Mouse (Mus musculus) myocyte (in vitro differentiated cells): Measurements from ENCODE around the gene Ppp2r5e.

ENCODE experiments used
- CEBPB ChIP-seq: IDR thresholded peaks from 2 replicates; pipeline ENCODE4 v1.6.1; 2011; ENCODE audit warnings: mild to moderate bottlenecking, moderate library complexity; ENCODE audit not compliant: poor library complexity, insufficient read depth, severe bottlenecking
- E2F4 ChIP-seq: IDR thresholded peaks from one replicate; pipeline ENCODE4 v1.6.1; 2011; ENCODE audit warnings: mild to moderate bottlenecking, control low read depth, moderate library complexity; ENCODE audit not compliant: insufficient read depth
- MAX ChIP-seq: IDR thresholded peaks from one replicate; pipeline ENCODE4 v1.6.1; 2011; ENCODE audit warnings: low read depth, mild to moderate bottlenecking, control low read depth
- MYOG ChIP-seq, 3 experiments: IDR thresholded peaks; one replicate each; pipeline ENCODE4 v1.6.1; 2011; ENCODE audit warnings: control low read depth in 2 of 3, low read depth in 2 of 3, mild to moderate bottlenecking in 2 of 3; ENCODE audit not compliant: insufficient read length in 2 of 3, control insufficient read depth in 1 of 3, insufficient read depth in 1 of 3
- POLR2A ChIP-seq: IDR thresholded peaks from one replicate; pipeline ENCODE4 v1.6.1; 2011; ENCODE audit warnings: low read depth, mild to moderate bottlenecking, control low read depth, moderate library complexity; ENCODE audit not compliant: insufficient read length
- POLR2AphosphoS2 ChIP-seq: IDR thresholded peaks from one replicate; pipeline ENCODE4 v1.6.1; 2011; ENCODE audit warnings: low read depth, control low read depth; ENCODE audit not compliant: insufficient read length
- TCF12 ChIP-seq: IDR thresholded peaks from one replicate; pipeline ENCODE4 v1.6.1; 2011; ENCODE audit warnings: mild to moderate bottlenecking, control low read depth; ENCODE audit not compliant: poor library complexity, insufficient read depth, severe bottlenecking
- USF1 ChIP-seq: IDR thresholded peaks from one replicate; pipeline ENCODE4 v1.6.1; 2011; ENCODE audit warnings: low read depth, mild to moderate bottlenecking, control low read depth, moderate library complexity

- TF ChIP-seq MAX (no peak), POLR2A (no peak), MYOG (IDR thresholded peaks at IDR 0.05; ENCODE audit: control insufficient read depth in 1 of 3, insufficient read depth in 1 of 3, insufficient read length in 2 of 3, low read depth in 2 of 3) (no peak), CEBPB (no peak), TCF12 (no peak), USF1 (no peak), E2F4 (no peak), POLR2AphosphoS2 (no peak)
These were observed 20.8 kb upstream of the Ppp2r5e start for GRCm38 (mm10) chr12:75616841-75617240.
